Mouse (Mus musculus): Measurements from ENCODE around the gene Atrnl1.

Atrnl1 gene

GRCm38 (mm10) chr19:57609361-57610057, 1.3 kb upstream of the Atrnl1 start:
- DNase-seq (ENCODE audit: low read depth, low spot score): no peak

DNA sequence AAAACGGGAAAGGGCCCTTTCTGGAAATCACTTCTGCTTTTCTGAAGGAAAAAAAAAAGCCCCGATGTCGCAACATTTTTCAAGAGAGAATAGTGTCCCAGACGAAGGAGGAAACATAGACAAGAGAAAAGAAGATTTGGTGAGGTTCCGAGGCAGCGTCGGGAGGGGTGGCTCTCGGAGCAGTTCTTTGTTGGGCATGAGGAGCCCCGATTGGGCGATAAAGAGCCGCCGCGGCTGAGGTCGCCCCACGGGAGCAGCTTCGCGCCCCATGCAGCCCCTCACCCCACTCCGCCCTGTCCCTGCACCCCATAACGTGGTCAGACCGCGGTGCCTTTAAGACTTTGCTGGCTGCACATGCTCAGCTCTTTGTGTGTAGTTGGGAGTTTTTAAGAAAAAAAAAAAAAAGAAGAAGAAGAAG, 767 bp upstream of the Atrnl1 start:
- DNase-seq (ENCODE audit: low read depth, low spot score): no peak

DNA sequence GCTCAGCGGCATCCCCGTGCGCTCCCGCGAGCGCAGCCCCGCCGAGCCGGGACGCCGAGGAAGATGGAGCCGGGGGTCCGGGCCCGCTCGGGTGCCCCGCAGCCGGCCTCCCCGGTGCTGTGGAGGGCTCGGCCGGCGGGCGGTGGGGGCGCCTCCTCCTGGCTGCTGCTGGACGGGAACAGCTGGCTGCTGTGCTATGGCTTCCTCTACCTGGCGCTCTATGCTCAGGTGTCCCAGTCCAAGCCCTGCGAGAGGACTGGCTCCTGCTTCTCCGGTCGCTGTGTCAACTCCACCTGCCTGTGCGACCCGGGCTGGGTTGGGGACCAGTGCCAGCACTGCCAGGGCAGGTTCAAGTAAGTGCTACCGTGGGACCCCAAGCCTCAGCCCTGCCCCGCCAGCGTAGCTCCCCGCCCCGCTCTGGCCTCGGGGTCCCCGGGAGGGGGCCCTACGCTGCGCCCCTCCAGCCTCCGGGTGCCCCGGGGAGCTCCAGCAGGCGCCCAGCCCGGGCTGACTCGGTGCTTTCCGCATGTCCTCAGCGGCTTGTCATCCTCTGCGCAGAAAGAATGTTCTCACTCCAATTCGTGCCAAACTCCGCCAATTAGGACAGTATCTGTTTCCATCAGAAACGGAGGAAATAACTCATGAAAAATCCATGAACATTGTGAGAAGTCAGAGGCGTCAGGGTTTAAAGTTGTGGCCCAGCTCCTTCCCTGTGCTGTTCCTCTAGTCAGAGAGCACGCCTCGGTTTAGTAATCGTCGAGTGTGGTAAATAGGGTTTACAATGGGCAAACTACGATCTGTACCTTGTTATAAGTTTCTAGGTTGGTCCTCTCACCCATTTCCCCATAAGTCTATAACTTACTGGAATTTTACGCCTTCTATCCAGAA, 701 bp downstream of the Atrnl1 start:
- peak; percentile 53 for DNase-seq (ENCODE audit: low read depth, low spot score)

DNA sequence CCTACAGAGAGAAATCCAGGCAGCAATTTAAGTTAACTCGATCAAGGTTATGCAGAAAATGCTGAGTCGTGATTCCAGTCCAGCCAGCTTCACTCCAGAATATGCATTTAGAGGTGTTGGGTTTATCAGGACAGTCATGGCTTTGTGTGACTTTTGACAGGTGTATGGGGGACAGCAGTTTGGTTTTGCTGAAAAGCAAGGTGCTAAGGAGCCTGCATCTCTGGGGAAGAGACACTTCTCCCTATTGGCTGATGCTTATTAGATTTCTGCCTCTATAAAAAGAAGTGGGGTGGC, 1.3 kb downstream of the Atrnl1 start:
- no peak for DNase-seq (ENCODE audit: low read depth, low spot score)

DNA sequence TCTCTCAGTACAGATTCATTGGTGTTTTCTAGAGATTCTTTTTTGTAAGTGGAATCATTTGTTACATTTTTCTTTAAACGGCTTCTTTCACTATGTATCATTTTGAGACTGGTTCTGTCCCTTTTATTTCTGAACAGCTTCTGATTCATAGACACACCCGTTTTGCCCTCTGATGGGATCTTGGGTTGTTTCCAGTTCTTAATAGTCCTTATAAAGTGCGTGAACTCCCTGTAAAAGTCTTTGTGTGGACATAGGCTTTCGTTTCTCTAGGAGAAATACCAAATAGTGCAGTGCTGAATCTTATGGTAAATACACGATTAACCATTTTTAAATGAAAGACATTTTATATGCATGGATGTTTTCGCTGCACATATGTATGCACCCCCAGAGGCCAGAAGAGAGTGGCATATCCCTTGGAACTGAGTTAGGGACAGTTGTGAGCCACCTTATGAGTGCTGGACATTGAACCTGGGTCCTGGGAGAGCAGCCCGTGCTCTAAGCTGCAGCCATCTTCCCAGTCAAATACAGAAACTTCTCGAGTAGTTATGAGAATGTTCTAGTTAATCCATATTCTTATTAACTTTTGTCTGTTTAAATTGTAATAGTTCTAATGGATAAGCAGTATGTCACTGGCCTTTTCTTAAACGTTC, 5.3 kb downstream of the Atrnl1 start:
- no peak for DNase-seq (ENCODE audit: low read depth, low spot score)

DNA sequence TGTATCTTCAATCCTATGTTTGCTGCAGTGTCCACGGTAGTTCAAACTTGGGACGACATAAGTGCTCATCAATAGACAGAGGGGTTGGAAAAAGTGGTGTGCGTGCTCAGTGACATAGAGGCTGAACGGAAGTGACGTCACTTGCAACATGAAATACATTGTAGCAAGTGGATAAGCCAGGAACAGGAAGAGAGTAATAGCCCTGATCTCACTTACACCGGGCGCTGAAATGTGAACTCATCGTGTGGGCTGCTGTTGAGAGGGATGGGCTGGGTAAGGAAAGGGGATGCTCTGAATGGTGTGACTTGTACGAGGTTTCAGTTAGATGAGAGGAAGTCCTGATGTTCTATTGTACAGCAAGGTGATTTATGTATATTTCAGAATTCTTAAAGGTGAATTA, 8.3 kb downstream of the Atrnl1 start:
- DNase-seq (ENCODE audit: low read depth, low spot score): peak; percentile 22

DNA sequence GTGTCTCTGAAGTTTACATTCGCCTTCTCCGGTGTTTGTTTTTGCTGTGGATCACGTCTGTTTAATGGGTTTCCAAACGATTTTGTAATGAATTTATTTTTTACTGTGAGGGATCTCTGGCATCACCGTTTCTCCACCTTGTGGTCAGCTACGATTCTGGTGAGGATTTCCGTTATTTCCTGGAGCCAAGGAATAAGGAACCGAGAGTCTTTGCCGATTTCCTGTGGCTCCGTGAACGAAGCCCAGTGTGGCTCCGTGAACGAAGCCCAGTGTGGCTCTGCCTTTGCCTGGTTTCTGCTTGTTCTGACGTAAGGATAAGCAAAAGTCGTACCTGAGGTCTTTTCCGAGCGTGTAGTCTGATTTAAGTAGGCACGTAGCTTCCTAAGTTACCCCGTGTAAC, 11.0 kb downstream of the Atrnl1 start:
- DNase-seq (ENCODE audit: low read depth, low spot score): no peak

DNA sequence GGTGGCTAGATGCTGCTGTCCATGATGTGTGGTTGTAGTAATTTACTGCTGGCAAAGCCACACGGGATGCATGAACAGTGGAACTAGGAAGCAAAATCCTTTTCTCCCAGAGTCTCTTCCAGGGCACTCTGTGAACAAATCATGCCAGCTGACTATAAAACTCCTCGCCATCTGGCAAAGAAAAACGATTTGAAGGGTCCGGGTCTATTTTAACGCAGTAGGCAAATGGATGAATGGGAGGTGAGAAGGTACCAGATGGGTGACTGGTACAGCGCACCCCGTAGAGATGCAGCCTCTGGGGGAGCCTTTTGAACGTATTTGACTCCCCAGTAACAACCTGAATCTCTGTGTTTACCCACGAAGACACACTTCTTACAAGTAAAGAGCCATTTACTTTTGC, 14.9 kb downstream of the Atrnl1 start:
- DNase-seq (ENCODE audit: low read depth, low spot score): no peak

DNA sequence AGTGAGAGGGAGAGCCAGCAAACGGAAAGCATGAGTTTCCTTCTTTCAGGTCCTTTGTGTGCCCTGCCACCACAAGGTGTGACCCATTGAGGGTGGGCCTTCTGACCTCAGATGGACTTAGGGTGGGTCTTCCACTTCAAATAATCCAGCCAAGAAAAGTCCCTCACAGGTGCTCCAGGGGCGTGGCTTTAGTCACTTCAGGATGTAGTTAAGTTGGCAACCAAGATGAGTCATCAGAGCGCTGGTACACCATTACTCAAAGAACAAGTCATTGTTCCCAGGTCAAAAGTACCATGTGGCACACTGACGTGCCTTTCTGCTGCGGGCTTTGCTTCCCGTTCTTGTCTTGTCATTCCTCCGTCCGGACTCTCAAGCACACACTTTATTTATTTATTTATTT, 16.4 kb downstream of the Atrnl1 start:
- DNase-seq (ENCODE audit: low read depth, low spot score): no peak

DNA sequence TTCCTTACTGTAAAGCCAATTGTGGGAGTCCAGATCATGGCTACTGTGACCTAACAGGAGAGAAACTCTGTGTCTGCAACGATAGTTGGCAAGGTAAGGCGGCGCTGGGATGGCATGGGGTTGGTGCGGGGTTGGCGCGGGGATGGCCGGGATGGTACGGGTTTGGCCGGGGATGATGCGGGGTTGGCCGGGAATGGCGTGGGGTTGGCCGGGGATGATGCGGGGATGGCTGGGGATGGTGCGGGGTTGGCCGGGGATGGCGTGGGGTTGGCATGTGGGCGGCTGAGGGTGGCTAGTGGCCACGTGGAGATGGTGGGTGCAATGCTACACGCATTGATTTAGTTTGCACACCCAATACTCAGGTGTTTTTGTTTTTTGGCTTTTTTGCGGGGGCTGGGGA, 31.7 kb downstream of the Atrnl1 start:
- no peak for DNase-seq (ENCODE audit: low read depth, low spot score)

- DNase-seq (ENCODE audit: low read depth, low spot score): peak; percentile 64
Measured at GRCm38 (mm10) chr19:57642980-57643379, 32.1 kb downstream of the Atrnl1 start.

DNA sequence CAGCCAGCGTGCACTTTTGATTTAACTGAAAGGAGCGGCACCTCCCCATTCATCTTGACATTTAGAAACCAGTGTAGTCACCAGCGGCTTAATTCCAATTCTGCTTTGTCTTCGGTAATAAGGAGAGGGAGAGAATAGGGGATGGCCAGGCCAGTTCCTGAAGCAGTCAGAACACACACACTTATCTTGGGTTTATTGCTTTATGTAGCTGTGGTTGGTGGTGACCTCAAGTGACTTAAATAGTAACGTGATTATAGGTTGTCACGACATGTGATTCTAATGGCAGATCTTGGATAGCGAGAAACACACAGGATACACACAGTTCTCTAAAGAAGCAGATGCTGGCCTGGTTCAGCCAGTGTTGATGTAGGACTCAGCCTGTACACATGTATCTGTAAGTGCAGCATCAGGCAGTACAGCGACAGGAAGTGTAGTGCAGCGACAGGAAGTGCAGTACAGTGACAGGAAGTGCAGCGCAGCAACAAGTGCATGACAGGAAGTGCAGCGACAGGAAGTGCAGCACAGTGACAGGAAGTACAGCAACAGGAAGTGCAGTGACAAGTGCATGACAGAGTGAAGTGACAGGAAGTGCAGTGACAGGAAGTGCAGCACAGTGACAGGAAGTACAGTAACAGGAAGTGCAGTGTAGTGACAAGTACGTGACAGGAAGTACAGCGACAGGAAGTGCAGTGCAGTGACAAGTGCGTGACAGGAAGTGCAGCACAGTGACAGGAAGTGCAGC, 37.5 kb downstream of the Atrnl1 start:
- peak; percentile 49 for DNase-seq (ENCODE audit: low read depth, low spot score)

DNA sequence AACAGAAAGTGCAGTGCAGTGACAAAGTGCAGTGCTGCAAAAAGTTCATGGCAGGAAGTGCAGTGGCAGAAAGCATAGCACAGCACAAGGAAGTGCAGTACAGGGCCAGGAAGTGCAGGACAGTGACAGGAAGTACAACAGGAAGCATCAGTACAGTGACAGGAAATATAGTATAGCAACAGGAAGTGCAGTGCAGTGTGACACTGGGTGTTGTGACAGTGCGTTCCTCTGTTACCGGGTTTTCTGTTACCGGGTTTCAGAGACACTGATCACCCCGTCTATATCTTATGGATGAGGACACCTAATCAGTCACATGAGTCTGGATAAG, 38.1 kb downstream of the Atrnl1 start:
- DNase-seq (ENCODE audit: low read depth, low spot score): no peak

- peak; percentile 24 for DNase-seq (ENCODE audit: low read depth, low spot score)
Measured at GRCm38 (mm10) chr19:57655083-57655482, 44.2 kb downstream of the Atrnl1 start.

- DNase-seq (ENCODE audit: low read depth, low spot score): no peak
Measured at GRCm38 (mm10) chr19:57655491-57655890, 44.7 kb downstream of the Atrnl1 start.

- no peak for DNase-seq (ENCODE audit: low read depth, low spot score)
Measured at GRCm38 (mm10) chr19:57657426-57658087, 46.7 kb downstream of the Atrnl1 start.

DNA sequence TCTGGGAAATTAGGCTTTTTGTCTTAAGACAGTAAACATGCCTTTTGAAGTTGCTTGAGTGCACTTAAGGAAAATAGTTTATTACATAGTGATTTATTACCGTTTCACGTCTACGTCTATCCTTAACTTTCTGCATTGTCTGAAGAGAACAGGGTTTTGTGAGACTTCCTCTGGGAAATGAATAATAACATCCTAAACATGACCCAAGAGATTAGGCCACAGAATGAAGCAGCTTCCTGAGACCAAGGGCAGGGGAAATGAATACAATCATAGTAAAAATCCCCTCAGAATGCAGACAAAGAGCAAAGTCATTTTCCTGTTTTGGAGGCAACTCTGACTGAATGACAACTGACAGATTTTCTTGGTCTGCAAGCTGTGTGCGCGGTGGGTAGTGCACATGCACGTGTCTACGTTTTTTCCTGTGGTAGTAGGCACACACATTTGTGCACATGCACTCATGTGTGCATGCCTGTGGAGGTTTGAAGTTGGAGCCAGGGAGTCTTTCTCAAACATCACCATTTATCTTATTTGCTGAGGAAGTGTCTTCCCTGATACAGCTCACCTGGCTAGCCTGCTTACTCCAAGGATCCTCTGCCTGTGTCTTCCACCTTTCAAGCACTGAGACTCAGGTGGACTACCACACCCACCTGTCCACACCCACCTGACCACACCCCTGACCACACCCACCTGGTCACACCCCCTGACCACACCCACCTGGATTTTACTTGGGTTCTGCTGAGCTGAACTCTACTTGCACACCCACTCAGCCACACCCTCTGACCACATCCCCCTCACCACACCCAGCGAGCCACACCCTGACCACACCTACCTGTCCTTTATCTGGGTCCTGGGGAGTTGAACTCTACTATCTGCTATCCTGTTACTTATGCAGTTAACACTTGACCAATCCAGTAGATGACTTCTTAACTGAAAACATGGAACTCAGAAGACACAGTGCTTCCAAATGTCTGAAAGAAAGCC, 47.6 kb downstream of the Atrnl1 start:
- peak; percentile 16 for DNase-seq (ENCODE audit: low read depth, low spot score)

- no peak for DNase-seq (ENCODE audit: low read depth, low spot score)
Measured at GRCm38 (mm10) chr19:57667011-57667410, 56.2 kb downstream of the Atrnl1 start.

- no peak for DNase-seq (ENCODE audit: low read depth, low spot score)
Measured at GRCm38 (mm10) chr19:57667946-57668345, 57.1 kb downstream of the Atrnl1 start.

- no peak for DNase-seq (ENCODE audit: low read depth, low spot score)
Measured at GRCm38 (mm10) chr19:57679455-57679854, 68.6 kb downstream of the Atrnl1 start.

All from CD4-positive helper T cell, adult 2 months (primary cell).